Mouse (Mus musculus): ENCODE results near the gene Ugt1a6b. TPM values are rescaled to one million over a fixed set of nuclear protein-coding genes. Genes with fewer than 3 reads are reported as not detected.

The Ugt1a6b gene
- polyA plus RNA-seq, 2 experiments, result 0.24 to 1.0 TPM

GRCm38 (mm10) chr1:88206843-88207479, 103.9 kb downstream of the Ugt1a6b start:
- 71% methylated on average over 2 of the region's 2 CpGs for WGBS
- no peak for TF ChIP-seq POLR2A (IDR thresholded peaks at IDR 0.05; ENCODE audit: borderline replicate concordance, extremely low read depth, insufficient read depth, insufficient read length)
- Histone ChIP-seq H3K4me3 (replicated peaks; ENCODE audit: low read length) (no peak overlapping the region), H3K4me2 (replicated peaks; ENCODE audit: low read depth, low read length, severe bottlenecking) (no peak overlapping the region), H3K9me3 (ENCODE audit: control insufficient read depth, low read length) (peaks cover 19% of the 10 kb centered on the region), H3K27ac (replicated peaks; ENCODE audit: low read depth, low read length) (no peak overlapping the region), H3K36me3 (ENCODE audit: control insufficient read depth, insufficient read depth, low read length) (no peaks in the 10 kb centered on the region), H3K27me3 (ENCODE audit: control insufficient read depth, insufficient read depth, low read length) (no peaks in the 10 kb centered on the region), H3K4me1 (ENCODE audit: control insufficient read depth, insufficient read depth, low read length) (peaks cover 3% of the 10 kb centered on the region; the same call in 1 of the 2 replicates), H3K9ac (ENCODE audit: low read depth, low read length, severe bottlenecking) (no peak overlapping the region)
- no peak for ATAC-seq (ENCODE audit: low FRiP score, low read depth)
- DNase-seq (ENCODE audit: low spot score), result no peak

DNA sequence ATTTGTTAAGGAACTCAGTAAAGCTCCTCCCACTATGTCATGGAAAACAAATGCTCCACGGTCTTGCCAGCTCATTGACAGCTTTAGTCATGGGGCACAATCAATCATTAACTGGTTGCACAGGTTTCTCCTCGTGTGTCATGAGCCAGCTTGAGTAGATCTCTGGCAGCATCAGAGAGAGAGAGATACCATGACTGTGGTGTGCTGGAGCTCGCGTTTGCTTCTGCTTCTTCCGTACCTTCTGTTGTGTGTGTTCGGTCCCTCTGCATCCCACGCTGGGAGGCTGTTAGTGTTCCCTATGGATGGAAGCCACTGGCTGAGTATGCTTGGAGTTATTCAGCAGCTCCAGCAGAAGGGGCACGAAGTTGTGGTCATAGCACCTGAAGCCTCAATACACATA, 108.8 kb downstream of the Ugt1a6b start, which contains the start of gene Ugt1a1:
Gene Ugt1a1 (plus strand): TSS at position 148 of the 400 bp plus-strand sequence.
- Histone ChIP-seq H3K4me3 (replicated peaks; ENCODE audit: low read length) (no peak within 1 kb of the TSS), H3K36me3 (ENCODE audit: control insufficient read depth, insufficient read depth, low read length) (no peaks in the 10 kb centered on the region), H3K27ac (replicated peaks; ENCODE audit: low read depth, low read length) (no peak within 1 kb of the TSS), H3K4me1 (ENCODE audit: control insufficient read depth, insufficient read depth, low read length) (no peaks in the 10 kb centered on the region), H3K27me3 (ENCODE audit: control insufficient read depth, insufficient read depth, low read length) (no peaks in the 10 kb centered on the region), H3K9me3 (ENCODE audit: control insufficient read depth, low read length) (peaks cover 52% of the 10 kb centered on the region), H3K4me2 (replicated peaks; ENCODE audit: low read depth, low read length, severe bottlenecking) (no peak within 1 kb of the TSS), H3K9ac (ENCODE audit: low read depth, low read length, severe bottlenecking) (no peak within 1 kb of the TSS)
- ATAC-seq (ENCODE audit: low FRiP score, low read depth), result no peak
- 68% methylated on average over 8 of the region's 8 CpGs for WGBS
- no peak for TF ChIP-seq POLR2A (IDR thresholded peaks at IDR 0.05; ENCODE audit: borderline replicate concordance, extremely low read depth, insufficient read depth, insufficient read length)
- peak; percentile 80 for DNase-seq (ENCODE audit: low spot score)

- H3K4me2 ChIP-seq (replicated peaks; ENCODE audit: low read depth, low read length, severe bottlenecking), result no peak overlapping the region
- no peak overlapping the region for H3K27ac ChIP-seq (replicated peaks; ENCODE audit: low read depth, low read length)
- H3K36me3 ChIP-seq (ENCODE audit: control insufficient read depth, insufficient read depth, low read length), result no peaks in the 10 kb centered on the region
- no peaks in the 10 kb centered on the region for H3K27me3 ChIP-seq (ENCODE audit: control insufficient read depth, insufficient read depth, low read length)
- WGBS, result 62% methylated on average over 8 of the region's 8 CpGs
- no peaks in the 10 kb centered on the region for H3K4me1 ChIP-seq (ENCODE audit: control insufficient read depth, insufficient read depth, low read length)
- no peak overlapping the region for H3K9ac ChIP-seq (ENCODE audit: low read depth, low read length, severe bottlenecking)
- H3K9me3 ChIP-seq (ENCODE audit: control insufficient read depth, low read length), result peaks cover 59% of the 10 kb centered on the region
- ATAC-seq (ENCODE audit: low FRiP score, low read depth) (peak; percentile 2; the same call in 1 of the 2 replicates), DNase-seq (ENCODE audit: low spot score) (peak; percentile 9)
- no peak overlapping the region for H3K4me3 ChIP-seq (replicated peaks; ENCODE audit: low read length)
- no peak for TF ChIP-seq POLR2A (IDR thresholded peaks at IDR 0.05; ENCODE audit: borderline replicate concordance, extremely low read depth, insufficient read depth, insufficient read length)
Observed at GRCm38 (mm10) chr1:88212341-88213045, 109.4 kb downstream of the Ugt1a6b start.

- Histone ChIP-seq H3K4me3 (replicated peaks; ENCODE audit: low read length) (no peak overlapping the region), H3K9me3 (ENCODE audit: control insufficient read depth, low read length) (peaks cover 61% of the 10 kb centered on the region), H3K9ac (ENCODE audit: low read depth, low read length, severe bottlenecking) (no peak overlapping the region), H3K27ac (replicated peaks; ENCODE audit: low read depth, low read length) (no peak overlapping the region), H3K4me2 (replicated peaks; ENCODE audit: low read depth, low read length, severe bottlenecking) (no peak overlapping the region), H3K4me1 (ENCODE audit: control insufficient read depth, insufficient read depth, low read length) (no peaks in the 10 kb centered on the region), H3K27me3 (ENCODE audit: control insufficient read depth, insufficient read depth, low read length) (no peaks in the 10 kb centered on the region), H3K36me3 (ENCODE audit: control insufficient read depth, insufficient read depth, low read length) (no peaks in the 10 kb centered on the region)
- no peak for ATAC-seq (ENCODE audit: low FRiP score, low read depth)
- TF ChIP-seq POLR2A (IDR thresholded peaks at IDR 0.05; ENCODE audit: borderline replicate concordance, extremely low read depth, insufficient read depth, insufficient read length), result no peak
- DNase-seq (ENCODE audit: low spot score), result no peak
- 74% methylated on average over 1 of the region's 1 CpGs for WGBS
Observed at GRCm38 (mm10) chr1:88213061-88213460, 110.0 kb downstream of the Ugt1a6b start.

DNA sequence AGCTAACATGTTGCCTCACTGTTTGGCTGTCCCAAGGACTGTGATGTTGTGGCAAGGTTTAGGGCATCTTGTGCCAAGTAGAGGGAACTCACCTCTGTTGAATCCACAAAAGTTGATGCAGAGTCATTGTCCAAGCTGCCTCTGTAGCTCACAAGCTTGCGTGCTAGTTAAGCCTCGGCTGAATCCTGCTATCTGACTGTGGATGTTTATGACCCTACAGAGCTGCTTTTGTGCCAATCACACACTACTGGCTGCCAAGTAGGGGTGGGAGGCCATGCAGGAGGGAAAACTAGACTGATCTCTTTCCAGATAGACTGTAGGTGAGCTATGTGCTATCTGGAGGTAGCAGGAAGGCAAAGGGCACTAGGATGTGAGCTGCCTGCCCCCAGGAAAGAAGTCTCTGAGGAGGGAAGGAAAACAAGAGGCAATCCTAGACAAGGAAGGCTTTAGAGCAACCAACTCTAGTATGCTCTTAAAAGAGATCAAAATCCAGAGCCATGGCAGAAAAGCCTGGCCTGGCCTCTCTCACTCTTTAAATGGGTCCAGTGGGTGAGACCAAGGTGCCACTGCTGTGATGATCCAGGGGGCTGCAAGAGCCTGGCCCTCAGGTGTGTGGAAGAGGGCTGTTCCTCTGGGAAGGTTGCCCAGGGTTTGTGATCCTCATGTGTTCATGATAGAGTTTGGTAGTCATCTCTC, 110.9 kb downstream of the Ugt1a6b start:
- Histone ChIP-seq H3K27me3 (ENCODE audit: control insufficient read depth, insufficient read depth, low read length) (no peaks in the 10 kb centered on the region), H3K27ac (replicated peaks; ENCODE audit: low read depth, low read length) (no peak overlapping the region), H3K9ac (ENCODE audit: low read depth, low read length, severe bottlenecking) (no peak overlapping the region), H3K4me1 (ENCODE audit: control insufficient read depth, insufficient read depth, low read length) (no peaks in the 10 kb centered on the region), H3K4me3 (replicated peaks; ENCODE audit: low read length) (no peak overlapping the region), H3K36me3 (ENCODE audit: control insufficient read depth, insufficient read depth, low read length) (no peaks in the 10 kb centered on the region), H3K4me2 (replicated peaks; ENCODE audit: low read depth, low read length, severe bottlenecking) (no peak overlapping the region), H3K9me3 (ENCODE audit: control insufficient read depth, low read length) (peaks cover 61% of the 10 kb centered on the region)
- no peak for TF ChIP-seq POLR2A (IDR thresholded peaks at IDR 0.05; ENCODE audit: borderline replicate concordance, extremely low read depth, insufficient read depth, insufficient read length)
- DNase-seq (ENCODE audit: low spot score) (peak; percentile 21), ATAC-seq (ENCODE audit: low FRiP score, low read depth) (no peak)
- 79% methylated on average over 2 of the region's 2 CpGs for WGBS

Data from limb, embryonic 14.5 days (tissue).